Mouse (Mus musculus) Patski (cell line): ENCODE measurements around the gene Vgll2. TPM values are rescaled to one million over a fixed set of nuclear protein-coding genes. Genes with fewer than 3 reads are reported as not detected.

ENCODE experiments used
- ATAC-seq: fragments of 100-300 bp; one replicate; pipeline ENCODE4 v1.8.0; 2021
- CTCF ChIA-PET: fragments of 350-600 bp; sonication (Branson Sonifier 250); formaldehyde crosslinking; loops from one replicate; lab custom pipeline; 2022; ENCODE audit warnings: inconsistent platforms; lab: Charles Lee
- POLR2A ChIA-PET: fragments of 350-600 bp; sonication (Branson Sonifier 250); formaldehyde crosslinking; loops from one replicate; lab custom pipeline; 2022; ENCODE audit warnings: antibody characterized with exemption, inconsistent platforms; lab: Charles Lee
- DNase-seq: peaks from one replicate; pipeline ENCODE4 v3.0.0-alpha.2; 2011; ENCODE audit warnings: low read depth, low spot score
- H3K27me3 ChIP-seq: fragments of 371-371 bp; one replicate; pipeline ENCODE4 v1.5.1; 2021
- CTCF ChIP-seq: fragments of 100-300 bp; IDR thresholded peaks from one replicate; pipeline ENCODE4 v1.5.1; 2021
- in situ Hi-C: fragments of 300-500 bp; cut with MboI; formaldehyde crosslinking; loops from 3 replicates; pipeline ENCODE4 v1.11.1; 2018; ENCODE audit warnings: low pct_unique_long_range_greater_than_20kb, mixed read lengths
- polyA plus RNA-seq: library from polyadenylated mRNA; unstranded; gene quantifications from one replicate; pipeline ENCODE4 v1.2.3, GENCODE M21; 2021

The Vgll2 gene
- polyA plus RNA-seq, 1 experiment from 2014 or later, result not detected

DNA sequence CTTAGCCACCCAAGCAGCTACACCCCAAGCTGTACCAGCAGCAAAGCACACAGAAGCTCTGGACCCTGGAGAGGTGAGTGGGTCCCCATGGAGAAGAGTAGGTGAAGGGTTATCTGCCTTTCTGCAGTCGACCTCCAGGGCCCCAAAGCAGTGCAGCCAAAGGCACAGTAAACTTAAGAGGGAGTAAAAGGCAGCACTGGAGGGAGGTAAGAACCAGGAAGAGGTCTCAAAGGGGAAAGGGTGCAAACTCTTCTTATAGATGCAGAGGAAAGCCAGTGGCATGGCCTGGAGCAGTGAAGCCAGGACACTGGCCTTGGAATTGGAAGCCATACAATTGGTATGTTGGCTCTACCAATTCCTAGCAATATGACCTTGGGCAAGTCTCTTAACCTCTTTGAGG, 3.0 kb downstream of the Vgll2 start:
- in situ Hi-C loops, result no loop called here
- POLR2A ChIA-PET, result no interaction called here
- peaks cover 24% of the 10 kb centered on the region for H3K27me3 ChIP-seq

DNA sequence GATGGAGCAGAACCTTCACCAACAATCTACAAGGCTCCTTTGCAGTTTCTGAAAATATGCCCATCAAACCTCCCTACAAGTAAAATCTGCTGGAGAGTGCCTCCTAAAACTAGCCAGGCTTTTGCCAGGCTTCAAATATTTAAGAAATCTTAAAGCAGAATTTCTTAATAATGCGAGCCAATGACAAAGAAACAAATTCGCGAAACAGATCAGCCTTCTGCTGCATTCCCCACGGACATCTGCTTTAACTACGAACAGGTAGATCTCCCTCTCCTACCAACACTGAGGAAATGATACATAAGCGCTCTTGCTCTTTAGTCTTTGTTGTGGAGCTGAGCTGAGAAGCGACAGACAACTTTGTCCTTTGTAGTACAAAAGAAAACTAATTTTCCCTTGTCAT, 3.5 kb downstream of the Vgll2 start:
- peaks cover 27% of the 10 kb centered on the region for H3K27me3 ChIP-seq
- CTCF ChIA-PET, result interaction anchor here (1.6 kb wide), 1 partner anchor 46 kb away, joined by 3 read pairs; no protein-coding TSS in a partner anchor
- no peak for DNase-seq
- POLR2A ChIA-PET, result no interaction called here
- no peak for TF ChIP-seq CTCF
- in situ Hi-C loops, result no loop called here
- no peak for ATAC-seq

More for the DNA sequence above, 3.0 kb downstream of the Vgll2 start:
- CTCF ChIA-PET, result interaction anchor here (1.6 kb wide), 1 partner anchor 47 kb away, joined by 3 read pairs; no protein-coding TSS in a partner anchor
- DNase-seq (no peak), ATAC-seq (no peak)
- no peak for TF ChIP-seq CTCF

DNA sequence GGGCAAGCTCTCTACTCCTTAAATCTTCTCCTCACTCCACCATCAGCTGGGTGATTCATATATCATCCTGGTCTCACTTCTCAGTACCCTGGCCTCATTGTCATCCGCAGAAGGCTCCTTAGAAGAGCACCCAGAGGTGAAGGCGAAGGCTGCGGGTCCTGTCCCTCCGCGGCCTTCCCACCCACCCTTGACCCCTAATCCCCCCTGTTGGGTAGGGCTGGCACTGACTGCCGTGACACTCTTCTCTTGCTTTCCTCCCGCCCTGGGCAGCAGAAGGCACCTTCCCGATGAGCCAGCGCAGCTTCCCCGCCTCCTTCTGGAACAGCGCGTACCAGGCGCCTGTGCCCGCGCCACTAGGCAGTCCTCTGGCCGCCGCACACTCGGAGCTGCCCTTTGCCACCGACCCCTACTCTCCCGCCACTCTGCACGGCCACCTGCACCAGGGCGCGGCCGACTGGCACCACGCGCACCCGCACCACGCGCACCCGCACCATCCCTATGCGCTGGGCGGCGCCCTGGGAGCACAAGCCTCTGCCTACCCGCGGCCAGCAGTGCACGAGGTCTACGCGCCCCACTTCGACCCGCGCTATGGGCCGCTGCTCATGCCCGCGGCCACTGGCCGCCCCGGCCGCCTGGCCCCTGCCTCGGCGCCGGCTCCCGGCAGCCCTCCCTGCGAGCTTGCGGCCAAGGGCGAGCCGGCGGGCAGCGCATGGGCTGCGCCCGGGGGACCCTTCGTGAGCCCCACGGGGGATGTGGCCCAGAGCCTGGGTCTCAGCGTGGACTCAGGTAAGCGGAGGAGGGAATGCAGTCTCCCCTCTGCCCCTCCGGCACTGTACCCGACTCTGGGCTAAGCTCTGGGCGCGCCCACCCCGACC, 5.1 kb downstream of the Vgll2 start:
- CTCF ChIA-PET, result no interaction called here
- peaks cover 27% of the 10 kb centered on the region for H3K27me3 ChIP-seq
- DNase-seq, result no peak
- POLR2A ChIA-PET, result no interaction called here
- in situ Hi-C loops, result no loop called here
- TF ChIP-seq CTCF, result no peak
- peak; percentile 35 for ATAC-seq

DNA sequence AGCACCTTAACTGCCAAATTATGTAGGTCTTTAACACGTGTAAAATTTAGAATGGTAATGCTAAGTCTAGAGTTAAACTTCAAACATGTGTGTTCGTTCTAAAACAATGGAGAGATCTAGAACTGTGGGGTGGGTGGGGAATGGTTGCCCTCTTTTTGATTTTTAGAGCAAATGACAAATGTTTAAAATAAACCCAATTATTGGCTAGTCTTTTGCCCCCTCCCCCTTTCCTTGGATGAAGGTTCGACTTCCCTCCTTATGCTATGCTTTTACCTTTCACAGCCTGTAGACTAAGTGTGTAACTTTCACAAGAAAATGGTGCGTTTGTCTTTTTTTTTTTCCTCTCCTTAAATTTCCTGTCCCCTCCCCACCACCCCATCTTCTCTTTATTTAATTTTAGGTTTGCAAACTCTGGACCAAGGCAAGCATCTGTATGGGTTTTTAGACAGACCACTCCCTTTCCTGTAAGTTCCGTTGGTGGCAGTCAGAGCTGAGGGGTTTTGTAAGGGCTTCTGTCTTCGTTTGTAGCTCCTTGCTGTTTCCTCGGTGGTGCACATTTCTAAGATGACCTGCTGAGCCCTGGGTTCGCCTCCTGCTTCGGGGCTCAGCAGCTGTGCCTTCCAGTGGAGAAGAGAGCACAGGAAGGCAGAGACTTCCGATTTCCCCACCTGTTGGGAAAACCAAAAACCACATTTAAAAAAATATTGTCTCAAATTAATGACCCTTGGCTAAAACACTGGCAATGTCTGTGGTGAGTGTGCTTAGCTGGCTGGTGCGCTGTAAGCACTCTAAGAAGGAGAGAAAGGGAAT, 6.5 kb downstream of the Vgll2 start:
- ChIA-PET CTCF (no interaction called here), POLR2A (no interaction called here)
- DNase-seq, result no peak
- TF ChIP-seq CTCF, result no peak
- ATAC-seq, result no peak
- H3K27me3 ChIP-seq, result peaks cover 18% of the 10 kb centered on the region
- in situ Hi-C loops, result no loop called here

DNA sequence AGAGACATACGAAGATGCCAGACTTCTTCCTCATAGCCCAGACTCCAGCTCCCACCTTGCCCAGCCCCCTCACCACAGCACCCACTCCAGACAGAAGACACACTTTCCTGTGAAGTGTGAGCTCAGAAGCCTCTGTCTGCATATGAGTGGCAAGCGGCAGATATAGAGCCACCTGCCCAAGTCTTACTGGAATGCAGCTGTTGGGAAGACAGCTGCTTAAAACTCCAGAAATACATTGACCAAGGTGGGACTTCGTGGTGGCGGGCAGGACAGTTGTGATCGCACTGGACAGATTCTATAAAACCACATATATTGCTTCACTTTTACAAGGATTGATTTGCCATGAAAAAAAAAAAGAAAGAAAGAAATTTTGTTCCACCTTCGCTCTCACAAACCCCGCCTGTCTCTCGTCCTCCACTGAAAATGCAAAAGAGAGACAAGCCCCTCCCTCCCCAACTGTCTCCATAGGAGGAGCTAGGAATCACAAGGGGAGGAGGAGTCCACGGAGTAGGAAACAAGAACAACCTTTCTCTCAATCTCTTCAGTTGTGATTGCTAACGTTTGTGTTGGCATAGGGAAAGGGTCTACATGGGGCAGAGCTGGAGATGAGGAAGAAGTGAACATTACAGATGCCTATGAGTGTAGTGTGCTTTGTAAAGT, 7.2 kb downstream of the Vgll2 start:
- ChIA-PET POLR2A (no interaction called here), CTCF (interaction anchor here (1.1 kb wide), 1 partner anchor 42 kb away, joined by 3 read pairs; no protein-coding TSS in a partner anchor)
- H3K27me3 ChIP-seq, result peaks cover 11% of the 10 kb centered on the region
- DNase-seq, result no peak
- no peak for ATAC-seq
- no peak for TF ChIP-seq CTCF
- in situ Hi-C loops, result no loop called here

DNA sequence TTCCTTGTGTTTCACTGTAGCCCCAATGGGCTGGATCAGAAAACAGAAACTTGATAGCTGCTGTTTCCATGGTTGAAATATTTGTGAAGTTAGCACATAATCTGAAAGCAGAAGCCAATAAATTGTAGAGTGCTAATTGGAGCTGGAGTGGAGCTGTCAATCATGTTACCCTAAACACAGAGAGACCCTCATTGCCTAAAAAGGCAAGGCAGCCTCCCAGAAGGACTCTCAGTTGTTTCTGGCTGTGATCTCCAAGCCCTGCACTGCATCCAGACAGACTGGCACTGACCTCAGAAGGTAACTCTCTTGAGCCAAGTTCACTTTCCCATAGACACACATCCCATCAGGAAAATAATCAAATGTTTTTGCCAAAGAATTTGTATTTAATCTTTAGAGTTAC, 11.4 kb downstream of the Vgll2 start:
- CTCF ChIA-PET, result no interaction called here
- no peak for ATAC-seq
- H3K27me3 ChIP-seq, result peaks cover 10% of the 10 kb centered on the region
- POLR2A ChIA-PET, result interaction anchor here (0.6 kb wide), 1 partner anchor 1337 kb away, joined by 3 read pairs; no protein-coding TSS in a partner anchor
- in situ Hi-C loops, result no loop called here
- DNase-seq, result no peak
- TF ChIP-seq CTCF, result no peak

DNA sequence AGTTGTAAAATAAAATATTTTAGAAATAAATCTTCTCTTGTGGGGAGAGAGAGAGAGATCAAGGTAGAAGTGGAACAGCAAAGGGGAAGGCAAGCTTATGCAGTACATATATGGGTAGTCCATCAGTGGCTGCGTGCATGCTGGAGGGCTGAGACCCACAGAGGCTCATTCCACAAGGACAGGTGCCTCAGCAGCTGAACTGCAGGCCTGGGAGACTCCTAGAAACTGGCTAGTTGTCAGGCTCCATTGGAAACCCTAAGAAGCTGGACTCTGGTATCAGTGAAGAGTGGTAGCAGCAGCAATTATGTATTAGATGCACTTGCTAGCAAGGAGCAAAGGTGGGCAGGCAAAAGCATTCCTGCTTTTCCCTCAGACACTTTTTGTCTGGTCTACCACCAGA, 17.1 kb downstream of the Vgll2 start:
- no peak for ATAC-seq
- no peak for TF ChIP-seq CTCF
- DNase-seq, result no peak
- peaks cover 6% of the 10 kb centered on the region for H3K27me3 ChIP-seq
- CTCF ChIA-PET, result no interaction called here
- POLR2A ChIA-PET, result no interaction called here
- in situ Hi-C loops, result no loop called here

DNA sequence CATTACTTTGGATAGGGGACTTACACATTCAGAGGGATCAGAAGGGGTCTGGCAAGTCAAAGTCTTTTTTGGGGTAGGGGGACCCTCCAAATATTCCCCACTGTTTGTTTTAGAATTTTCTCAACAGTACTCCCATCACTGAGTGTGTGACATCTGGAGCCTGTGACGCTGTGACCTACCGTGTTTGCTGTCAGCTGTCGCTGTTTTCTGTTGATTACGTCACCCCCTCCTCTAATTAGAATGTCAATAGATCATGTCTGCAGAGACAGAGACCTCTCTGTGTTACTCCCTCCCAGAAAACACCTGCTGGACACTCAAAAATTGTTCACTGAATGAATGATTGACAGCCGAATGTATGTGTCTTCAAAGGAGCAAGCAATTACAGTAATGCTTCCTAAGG, 20.8 kb downstream of the Vgll2 start:
- ChIA-PET CTCF (interaction anchor here (1.0 kb wide), 1 partner anchor 19 kb away, joined by 3 read pairs; no protein-coding TSS in a partner anchor), POLR2A (no interaction called here)
- in situ Hi-C loops, result no loop called here
- DNase-seq (no peak), ATAC-seq (no peak)
- no peak for TF ChIP-seq CTCF
- peaks cover 2% of the 10 kb centered on the region for H3K27me3 ChIP-seq

DNA sequence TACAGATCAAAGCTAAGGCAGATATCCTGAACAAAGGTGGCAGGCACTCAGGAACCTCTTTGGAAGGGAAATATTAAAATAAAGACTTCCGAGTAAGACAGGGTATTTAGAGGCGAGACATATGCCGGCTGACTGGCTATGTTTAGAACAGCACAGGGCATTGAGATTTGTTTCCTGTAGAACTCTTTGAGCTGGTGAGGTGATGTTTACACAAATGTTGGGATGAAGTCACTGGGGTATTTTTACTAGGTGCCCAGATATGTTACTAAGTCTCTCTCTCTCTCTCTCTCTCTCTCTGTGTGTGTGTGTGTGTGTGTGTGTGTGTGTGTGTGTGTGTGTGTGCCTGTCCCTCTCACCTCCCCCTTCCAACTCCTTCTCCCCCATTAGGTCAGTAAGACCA, 26.0 kb downstream of the Vgll2 start:
- TF ChIP-seq CTCF, result no peak
- in situ Hi-C loops, result no loop called here
- DNase-seq, result no peak
- POLR2A ChIA-PET, result no interaction called here
- CTCF ChIA-PET, result no interaction called here
- peaks cover 9% of the 10 kb centered on the region for H3K27me3 ChIP-seq
- no peak for ATAC-seq

DNA sequence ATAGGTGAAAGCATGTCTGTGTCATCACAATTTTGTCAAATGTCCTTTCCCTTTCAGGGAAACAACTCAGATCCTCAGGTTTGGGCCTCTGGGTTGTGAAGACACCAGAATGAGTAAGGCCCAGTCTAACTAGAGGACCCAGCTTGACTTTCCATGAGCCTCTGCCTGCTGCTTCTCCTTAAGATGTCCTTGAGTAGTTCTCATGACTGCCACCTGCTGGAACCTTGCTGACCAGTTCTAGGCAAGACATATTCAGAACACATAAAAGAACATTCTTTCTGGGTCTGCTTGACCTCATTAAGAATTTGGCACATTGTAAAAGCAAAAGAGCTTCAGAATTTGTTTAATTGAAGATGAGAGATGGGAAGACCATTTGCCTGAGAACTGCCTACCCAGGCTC, 50.2 kb downstream of the Vgll2 start:
- TF ChIP-seq CTCF, result peak; percentile 76
- peak; percentile 54 for ATAC-seq
- in situ Hi-C loops, result loop anchor here (5.0 kb wide), 1 partner anchor 275 kb away; no protein-coding TSS in a partner anchor
- DNase-seq, result peak; percentile 24
- ChIA-PET POLR2A (no interaction called here), CTCF (interaction anchor here (0.6 to 2.3 kb wide), 15 partner anchors 9 to 309 kb away, joined by 3 to 7 read pairs (median 3); no protein-coding TSS in a partner anchor)
- no peaks in the 10 kb centered on the region for H3K27me3 ChIP-seq

Other genes starting within 250 kb of the Vgll2 start
- 0.03 TPM for gene Ros1, start 172.7 kb downstream of the Vgll2 start, polyA plus RNA-seq
- 9.1 TPM for gene Dcbld1, start 211.1 kb downstream of the Vgll2 start, polyA plus RNA-seq